ENCODE assay signal across 17 mouse cellular contexts in the genomic region with DNA sequence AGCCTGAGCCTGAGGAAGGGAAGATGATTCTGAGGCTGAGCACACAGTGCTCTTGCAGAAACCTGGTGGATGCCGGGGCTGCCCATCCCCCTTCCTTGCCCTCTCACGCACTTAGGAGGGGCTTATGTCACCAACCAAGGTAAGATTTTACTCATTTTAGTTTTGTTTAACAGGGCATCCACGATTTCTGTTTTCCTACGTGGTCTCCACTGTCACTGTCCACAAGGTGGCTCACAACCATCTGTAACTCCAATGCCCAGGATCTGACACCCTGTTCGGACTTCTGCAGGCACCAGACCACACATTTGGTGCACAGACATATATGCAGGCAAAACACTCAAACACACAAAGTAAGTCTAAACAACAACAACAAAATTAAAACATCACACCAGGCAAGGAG. TPM values are rescaled to one million over a fixed set of nuclear protein-coding genes. Genes with fewer than 3 reads are reported as not detected.
DNase-seq lines count a peak whose midpoint lies in the region; ATAC-seq and TF ChIP-seq lines count a peak whose summit lies in the region.
"Had no signal": no experiment of that assay in that cellular context is flagged by ENCODE, and none has a peak within 500 bp of the region (broad histone marks: within the 10 kb centered on the region; RNA-seq: fewer than 3 reads in every experiment).

No protein-coding gene starts in this region.

- WGBS in heart, postnatal 0 days, result 48% methylated on average over 5 of the region's 5 CpGs
- 35% methylated on average over 5 of the region's 5 CpGs for WGBS in lung, postnatal 0 days
- 60% methylated on average over 5 of the region's 5 CpGs for WGBS in small intestine, adult 2 months

- no peaks in the 10 kb centered on the region for H3K4me1 ChIP-seq in heart, postnatal 0 days (ENCODE audit: control insufficient read depth, insufficient read depth)
- 0 out of 2 replicates have a peak, but pooled peaks cover 3% of the 10 kb centered on the region for H3K4me1 ChIP-seq in lung, postnatal 0 days (ENCODE audit: insufficient read depth, low read depth, low read length)
- H3K4me1 ChIP-seq in small intestine, adult 2 months (ENCODE audit: control insufficient read depth, insufficient read depth, insufficient read length, low read length), result no peaks in the 10 kb centered on the region; the same call in 1 of the 2 replicates
- H3K4me1 ChIP-seq: neural tube, embryonic 12.5 days had no signal

- H3K4me2 ChIP-seq in heart, postnatal 0 days (ENCODE audit: low read depth, low read length), result no peak overlapping the region
- H3K4me2 ChIP-seq in lung, postnatal 0 days (replicated peaks; ENCODE audit: low read depth, low read length), result no peak overlapping the region
- H3K4me2 ChIP-seq: heart, embryonic 11.5 days; hindbrain, embryonic 15.5 days; midbrain, embryonic 11.5 days; neural tube, embryonic 12.5 days had no signal

- H3K36me3 ChIP-seq in heart, postnatal 0 days (replicated peaks; ENCODE audit: control insufficient read depth, insufficient read depth, low read length), result peaks cover 17% of the 10 kb centered on the region
- peaks cover 5% of the 10 kb centered on the region; the same call in 1 of the 2 replicates for H3K36me3 ChIP-seq in lung, postnatal 0 days (ENCODE audit: insufficient read depth, low read length)
- H3K36me3 ChIP-seq in small intestine, adult 2 months (ENCODE audit: control insufficient read depth, insufficient read depth, low read length), result peaks cover 13% of the 10 kb centered on the region

- TF ChIP-seq CTCF in heart, postnatal 0 days (IDR thresholded peaks at IDR 0.05; ENCODE audit: low read depth), result peak; percentile 57
- peak; percentile 67 for TF ChIP-seq CTCF in lung, postnatal 0 days (IDR thresholded peaks at IDR 0.05)
- TF ChIP-seq CTCF in small intestine, adult 2 months (IDR thresholded peaks at IDR 0.05; ENCODE audit: extremely low read depth, insufficient read length, insufficient replicate concordance, low read depth, low read length), result peak; percentile 30; the same call in 1 of the 2 replicates

- ATAC-seq in heart, postnatal 0 days (ENCODE audit: insufficient read depth, low read depth), result no peak
- ATAC-seq in lung, postnatal 0 days, result no peak

- DNase-seq in adrenal gland, postnatal 14 days, result peak; percentile 40
- DNase-seq in adrenal gland, adult 18-20 months (ENCODE audit: low spot score in 2 of 2), result no peak
- no peak for DNase-seq in heart, postnatal 0 days (ENCODE audit: low spot score)
- no peak for DNase-seq in heart, postnatal 25 days (ENCODE audit: low spot score)
- no peak for DNase-seq in lung, postnatal 0 days (ENCODE audit: low spot score)
- DNase-seq in lung, postnatal 25 days (ENCODE audit: low spot score), result no peak
- DNase-seq in layer of hippocampus, postnatal 10 days (ENCODE audit: low spot score in 2 of 2), result no peak
- DNase-seq: cerebellum, postnatal 36 days; lung, adult 18-20 months; right cerebral cortex, adult 18-20 months; thymus, postnatal 4 days had no signal

- no peak overlapping the region for H3K27ac ChIP-seq in heart, postnatal 0 days (ENCODE audit: low read depth)
- no peak overlapping the region for H3K27ac ChIP-seq in lung, postnatal 0 days (ENCODE audit: low read length)
- no peak overlapping the region for H3K27ac ChIP-seq in small intestine, adult 2 months (ENCODE audit: insufficient read depth, low read depth, low read length)
- H3K27ac ChIP-seq: hindbrain, embryonic 15.5 days; neural tube, embryonic 12.5 days had no signal

- no peak overlapping the region for H3K4me3 ChIP-seq in heart, postnatal 0 days (ENCODE audit: low read depth, low read length)
- H3K4me3 ChIP-seq in lung, postnatal 0 days (ENCODE audit: low read depth, low read length), result no peak overlapping the region
- H3K4me3 ChIP-seq in small intestine, adult 2 months (ENCODE audit: low read depth, low read length), result no peak overlapping the region
- H3K4me3 ChIP-seq: erythroblast, embryonic 14.5 days; hindbrain, embryonic 15.5 days; neural tube, embryonic 12.5 days had no signal

- no peaks in the 10 kb centered on the region for H3K27me3 ChIP-seq in heart, postnatal 0 days (ENCODE audit: control insufficient read depth, insufficient read depth, low read length)
- H3K27me3 ChIP-seq in lung, postnatal 0 days (replicated peaks; ENCODE audit: insufficient read depth, low read length), result no peaks in the 10 kb centered on the region
- H3K27me3 ChIP-seq in small intestine, adult 2 months (ENCODE audit: control insufficient read depth, insufficient read depth, low read length), result no peaks in the 10 kb centered on the region
- H3K27me3 ChIP-seq: hindbrain, embryonic 15.5 days; neural tube, embryonic 12.5 days had no signal

- intact Hi-C loops in heart, postnatal 25 days (cut with DNase I), result no loop called here

- TF ChIP-seq EP300 in heart, postnatal 0 days (IDR thresholded peaks at IDR 0.05; ENCODE audit: low read depth), result no peak
- TF ChIP-seq EP300 in lung, postnatal 0 days (IDR thresholded peaks at IDR 0.05), result no peak

- H3K9me3 ChIP-seq in heart, postnatal 0 days (replicated peaks; ENCODE audit: control insufficient read depth, low read length), result no peaks in the 10 kb centered on the region
- no peaks in the 10 kb centered on the region for H3K9me3 ChIP-seq in lung, postnatal 0 days (ENCODE audit: low read length)
- H3K9me3 ChIP-seq: hindbrain, embryonic 15.5 days; neural tube, embryonic 12.5 days had no signal

- no peak for TF ChIP-seq POLR2A in small intestine, adult 2 months (IDR thresholded peaks at IDR 0.05; ENCODE audit: low read depth, low read length)

- no peak overlapping the region for H3K9ac ChIP-seq in heart, postnatal 0 days (replicated peaks; ENCODE audit: low read depth, low read length)
- no peak overlapping the region for H3K9ac ChIP-seq in lung, postnatal 0 days (replicated peaks; ENCODE audit: low read depth)
- H3K9ac ChIP-seq: hindbrain, embryonic 15.5 days; neural tube, embryonic 12.5 days had no signal

RNA-seq across cellular contexts. Expression of a gene that starts 12.2 kb away (rescaled TPM):
- 33.7 and 36.4 TPM in 2 replicates for total RNA-seq in adrenal gland, postnatal 14 days (2021)
- total RNA-seq in adrenal gland, adult 18-20 months (2021), result 10 to 100 TPM; 32.2 to 36.6 TPM
- 3.6 and 9.3 TPM in 2 replicates for total RNA-seq in heart, postnatal 0 days (2014; rRNA removed; ENCODE audit: low replicate concordance)
- 3.1 and 3.3 TPM in 2 replicates for polyA plus RNA-seq in heart, postnatal 0 days (2015; fragmentation: Nextera tagmentation; extraction: Ambion mirVana)
- total RNA-seq in heart, postnatal 25 days (2021), result 10 to 100 TPM; 10.6 to 11.0 TPM
- polyA plus RNA-seq in lung, postnatal 0 days (2015; fragmentation: Nextera tagmentation; extraction: Ambion mirVana), result 6.9 and 7.3 TPM in 2 replicates
- polyA plus RNA-seq in small intestine, adult 2 months (2012; rRNA removed), result 0.41 and 0.96 TPM in 2 replicates
- total RNA-seq in layer of hippocampus, postnatal 10 days (2021), result 10 to 100 TPM; 10.5 to 12.0 TPM
